Mouse (Mus musculus) hindbrain, embryonic 16.5 days (tissue): ENCODE results near the gene Tm2d3. TPM values are rescaled to one million over a fixed set of nuclear protein-coding genes. Genes with fewer than 3 reads are reported as not detected.

Source experiments
- ATAC-seq: fragments of 200-750 bp; cut with Nextera tagmentation; 2 replicates; pipeline ENCODE4 v1.8.0; 2017; ENCODE audit warnings: moderate TSS enrichment, moderate library complexity
- H3K27ac ChIP-seq: fragments of 300-500 bp; sonication (generic); 2 replicates; pipeline ENCODE4 v1.5.1; 2014; ENCODE audit warnings: low read depth, mild to moderate bottlenecking, control low read depth, low read length, moderate library complexity
- H3K27me3 ChIP-seq: fragments of 300-500 bp; sonication (generic); replicated peaks from 2 replicates; pipeline ENCODE4 v1.6.1; 2014; ENCODE audit warnings: low read length; ENCODE audit not compliant: control insufficient read depth, insufficient read depth
- H3K36me3 ChIP-seq: fragments of 300-500 bp; sonication (generic); 2 replicates; pipeline ENCODE4 v1.6.1; 2014; ENCODE audit warnings: mild to moderate bottlenecking, low read length, moderate library complexity, mixed read lengths; ENCODE audit not compliant: control insufficient read depth, insufficient read depth
- H3K4me1 ChIP-seq: fragments of 300-500 bp; sonication (generic); 2 replicates; pipeline ENCODE4 v1.6.1; 2014; ENCODE audit warnings: low read depth, low read length; ENCODE audit not compliant: control insufficient read depth, insufficient read depth
- H3K4me2 ChIP-seq: fragments of 300-500 bp; sonication (generic); 2 replicates; pipeline ENCODE4 v1.6.1; 2014; ENCODE audit warnings: mild to moderate bottlenecking, low read length, control low read depth, moderate library complexity
- H3K4me3 ChIP-seq: fragments of 300-500 bp; sonication (generic); 2 replicates; pipeline ENCODE4 v1.5.1; 2014; ENCODE audit warnings: mild to moderate bottlenecking, low read length, control low read depth, moderate library complexity
- H3K9ac ChIP-seq: fragments of 300-500 bp; sonication (generic); 2 replicates; pipeline ENCODE4 v1.6.1; 2014; ENCODE audit warnings: low read depth, mild to moderate bottlenecking, control low read depth, low read length, moderate library complexity
- H3K9me3 ChIP-seq: fragments of 300-500 bp; sonication (generic); 2 replicates; pipeline ENCODE4 v1.6.1; 2014; ENCODE audit warnings: mild to moderate bottlenecking, low read length, moderate library complexity; ENCODE audit not compliant: control insufficient read depth
- WGBS: fragments of 180-500 bp; shearing (Covaris S2); extraction: QIAGEN DNeasy Blood & Tissue Kit; methylation state at CpG from one replicate; pipeline ENCODE4 v1.1.7; 2014; 5-methylcytosine and 5-hydroxymethylcytosine counted together
- polyA plus RNA-seq: library from polyadenylated mRNA; unstranded; fragments of >200 nt; fragmentation: Nextera tagmentation; extraction: Ambion mirVana; gene quantifications from 2 replicates; pipeline ENCODE4 v1.2.1, GENCODE M21; 2015

Tm2d3 gene
- polyA plus RNA-seq, 1 experiment from 2014 or later: 89.4 TPM

GRCm38 (mm10) chr7:65693301-65693821, 2.4 kb downstream of the Tm2d3 start:
- peak overlapping the region; percentile 97 for H3K9ac ChIP-seq
- WGBS: under 1% methylated on average over 49 of the region's 52 CpGs
- no peaks in the 10 kb centered on the region for H3K27me3 ChIP-seq
- H3K36me3 ChIP-seq: peaks cover 15% of the 10 kb centered on the region
- peak; percentile 96 for ATAC-seq
- H3K4me2 ChIP-seq: peak overlapping the region; percentile 90
- peak overlapping the region; percentile 87 for H3K27ac ChIP-seq
- H3K4me1 ChIP-seq: peaks cover 16% of the 10 kb centered on the region
- H3K4me3 ChIP-seq: peak overlapping the region; percentile 78
- H3K9me3 ChIP-seq: no peaks in the 10 kb centered on the region

DNA sequence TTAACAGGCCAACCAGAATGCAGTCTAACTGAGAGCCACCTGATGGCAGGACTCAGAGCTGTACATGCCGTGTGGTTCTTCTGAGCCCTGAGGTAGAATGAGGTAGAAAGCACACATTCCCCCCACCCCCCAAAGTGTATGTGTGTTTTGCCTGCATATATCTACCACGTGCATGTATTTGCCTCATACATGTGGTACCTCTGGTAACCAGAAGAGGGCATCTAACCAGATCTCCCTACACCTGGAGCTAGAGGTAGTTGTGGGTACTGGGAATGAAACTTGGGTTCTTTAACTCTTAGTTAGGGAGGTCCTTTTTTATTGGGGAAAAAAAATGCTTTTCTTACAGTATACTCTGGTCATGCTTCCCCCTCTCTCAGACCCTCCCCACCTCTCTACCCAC, 5.5 kb downstream of the Tm2d3 start:
- no peak overlapping the region for H3K27ac ChIP-seq

DNA sequence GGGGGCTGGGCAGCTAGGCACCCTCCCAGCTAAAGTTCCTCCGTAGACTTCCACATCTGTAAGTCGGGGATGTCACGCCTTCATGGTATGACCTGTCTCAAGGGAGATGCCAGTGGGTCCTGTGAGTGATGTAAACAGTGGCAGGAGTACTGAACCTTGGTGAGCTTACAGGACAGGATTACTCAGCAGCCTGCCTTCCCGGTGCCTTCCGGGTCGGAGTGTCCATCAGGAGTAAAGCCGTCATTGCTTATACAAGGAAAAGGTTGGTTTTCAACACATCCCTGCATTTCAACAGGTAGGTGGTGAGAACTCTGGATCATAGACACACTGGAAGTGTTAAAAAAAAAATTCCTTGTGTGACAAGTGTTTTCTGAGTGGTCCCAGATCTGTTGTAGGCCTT, 11.1 kb downstream of the Tm2d3 start:
- peaks cover 31% of the 10 kb centered on the region for H3K36me3 ChIP-seq
- WGBS: 94% methylated on average over 7 of the region's 7 CpGs
- no peak overlapping the region for H3K27ac ChIP-seq
- no peak overlapping the region for H3K9ac ChIP-seq
- H3K4me1 ChIP-seq: peaks cover 2% of the 10 kb centered on the region; the same call in 1 of the 2 replicates
- no peak overlapping the region for H3K4me3 ChIP-seq
- ATAC-seq: no peak
- no peaks in the 10 kb centered on the region for H3K27me3 ChIP-seq
- H3K4me2 ChIP-seq: no peak overlapping the region
- no peaks in the 10 kb centered on the region for H3K9me3 ChIP-seq

More for the DNA sequence above, 5.5 kb downstream of the Tm2d3 start:
- Histone ChIP-seq H3K9ac (no peak overlapping the region), H3K4me1 (peaks cover 16% of the 10 kb centered on the region), H3K4me3 (no peak overlapping the region), H3K27me3 (no peaks in the 10 kb centered on the region), H3K36me3 (peaks cover 35% of the 10 kb centered on the region), H3K4me2 (no peak overlapping the region), H3K9me3 (no peaks in the 10 kb centered on the region)
- no peak for ATAC-seq
- 47% methylated on average over 2 of the region's 2 CpGs for WGBS

- H3K4me3 ChIP-seq: 0 out of 2 replicates have a peak overlapping the region, but pooled peaks have one; percentile 18
- H3K27me3 ChIP-seq: no peaks in the 10 kb centered on the region
- H3K9me3 ChIP-seq: no peaks in the 10 kb centered on the region
- 14% methylated on average over 10 of the region's 10 CpGs for WGBS
- peaks cover 14% of the 10 kb centered on the region for H3K36me3 ChIP-seq
- no peak overlapping the region for H3K9ac ChIP-seq
- ATAC-seq: peak; percentile 73; the same call in 1 of the 2 replicates
- H3K4me1 ChIP-seq: peaks cover 2% of the 10 kb centered on the region; the same call in 1 of the 2 replicates
- H3K4me2 ChIP-seq: peak overlapping the region; percentile 40
- no peak overlapping the region for H3K27ac ChIP-seq
Measured at GRCm38 (mm10) chr7:65704818-65705242, 13.9 kb downstream of the Tm2d3 start.

DNA sequence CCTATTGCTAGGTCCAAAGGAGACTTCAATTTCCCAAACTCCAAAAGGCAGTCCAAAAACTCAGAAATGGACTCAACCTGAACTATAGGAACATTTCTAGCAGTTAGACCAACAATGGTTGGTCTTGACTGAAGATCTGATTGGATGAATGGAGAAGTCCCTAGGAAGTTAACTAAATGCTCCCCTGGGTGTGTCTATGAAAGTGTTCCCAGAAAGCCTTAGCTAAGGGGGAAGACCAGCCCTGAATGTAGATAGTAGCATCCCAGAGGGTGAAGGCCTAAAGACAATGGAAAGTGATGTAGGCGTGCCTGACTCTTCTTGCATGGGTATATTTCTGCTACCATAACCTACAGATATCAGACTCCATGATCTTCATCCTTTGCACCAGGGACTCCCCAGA, 17.5 kb downstream of the Tm2d3 start:
- no peaks in the 10 kb centered on the region for H3K9me3 ChIP-seq
- 100% methylated on average over 1 of the region's 1 CpGs for WGBS
- H3K27me3 ChIP-seq: no peaks in the 10 kb centered on the region
- no peak overlapping the region for H3K4me2 ChIP-seq
- H3K4me1 ChIP-seq: peaks cover 2% of the 10 kb centered on the region; the same call in 1 of the 2 replicates
- ATAC-seq: no peak
- no peak overlapping the region for H3K4me3 ChIP-seq
- H3K36me3 ChIP-seq: no peaks in the 10 kb centered on the region
- H3K27ac ChIP-seq: no peak overlapping the region
- H3K9ac ChIP-seq: no peak overlapping the region

DNA sequence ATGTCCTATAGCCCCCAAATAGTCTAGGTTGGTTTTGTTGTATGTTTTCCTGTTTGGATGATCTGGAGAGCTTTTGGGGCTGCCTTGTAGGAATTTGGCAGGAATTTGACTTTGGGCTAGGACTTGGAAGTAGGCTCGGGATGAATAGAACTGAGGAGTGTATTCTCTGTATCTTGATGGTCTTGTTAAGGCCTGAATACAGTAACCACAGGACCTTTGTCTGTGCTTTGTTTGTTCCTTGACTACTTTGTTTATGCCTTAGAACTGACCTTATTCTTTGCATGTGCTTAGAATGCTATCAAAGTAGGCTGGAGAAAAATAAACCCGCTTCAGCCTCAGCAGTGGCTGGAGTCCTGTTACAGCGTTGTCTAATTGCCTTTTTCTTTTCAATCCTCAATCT, 19.3 kb downstream of the Tm2d3 start:
- Histone ChIP-seq H3K27me3 (no peaks in the 10 kb centered on the region), H3K27ac (no peak overlapping the region), H3K4me2 (no peak overlapping the region), H3K9ac (no peak overlapping the region), H3K4me1 (no peaks in the 10 kb centered on the region), H3K4me3 (no peak overlapping the region), H3K9me3 (no peaks in the 10 kb centered on the region), H3K36me3 (no peaks in the 10 kb centered on the region)
- WGBS: 69% methylated on average over 3 of the region's 3 CpGs
- no peak for ATAC-seq

GRCm38 (mm10) chr7:65713782-65714181, 22.8 kb downstream of the Tm2d3 start:
- no peak overlapping the region for H3K4me3 ChIP-seq
- H3K4me1 ChIP-seq: no peaks in the 10 kb centered on the region
- H3K36me3 ChIP-seq: no peaks in the 10 kb centered on the region
- H3K27ac ChIP-seq: no peak overlapping the region
- H3K9me3 ChIP-seq: no peaks in the 10 kb centered on the region
- H3K27me3 ChIP-seq: no peaks in the 10 kb centered on the region
- no peak overlapping the region for H3K4me2 ChIP-seq
- no peak for ATAC-seq
- 75% methylated on average over 5 of the region's 5 CpGs for WGBS
- no peak overlapping the region for H3K9ac ChIP-seq

- H3K4me2 ChIP-seq: no peak overlapping the region
- H3K4me1 ChIP-seq: no peaks in the 10 kb centered on the region
- no peaks in the 10 kb centered on the region for H3K36me3 ChIP-seq
- no peak overlapping the region for H3K4me3 ChIP-seq
- 82% methylated on average over 4 of the region's 4 CpGs for WGBS
- H3K27ac ChIP-seq: no peak overlapping the region
- H3K9me3 ChIP-seq: no peaks in the 10 kb centered on the region
- H3K9ac ChIP-seq: no peak overlapping the region
- H3K27me3 ChIP-seq: no peaks in the 10 kb centered on the region
- no peak for ATAC-seq
Measured at GRCm38 (mm10) chr7:65714304-65714703, 23.3 kb downstream of the Tm2d3 start.

DNA sequence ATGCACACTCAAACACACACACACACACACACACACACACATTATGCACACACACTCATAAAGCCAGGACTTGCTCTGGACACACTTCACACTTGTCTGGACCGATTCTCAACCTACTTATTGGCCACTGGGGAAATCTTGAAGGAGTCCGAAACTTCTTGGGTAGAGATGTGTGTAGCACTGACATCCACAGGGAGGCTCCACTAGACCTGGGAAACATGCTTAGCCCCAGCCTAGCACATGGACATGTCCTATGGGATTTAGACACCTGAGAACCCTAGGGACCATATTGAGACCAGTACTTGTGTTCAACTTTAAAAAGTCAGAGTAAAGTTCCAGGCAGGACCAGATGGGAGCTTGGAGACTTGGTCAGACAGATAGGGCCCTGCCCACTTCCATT, 43.1 kb downstream of the Tm2d3 start:
- Histone ChIP-seq H3K9ac (no peak overlapping the region), H3K9me3 (no peaks in the 10 kb centered on the region), H3K4me1 (no peaks in the 10 kb centered on the region), H3K4me2 (no peak overlapping the region), H3K36me3 (no peaks in the 10 kb centered on the region), H3K27me3 (no peaks in the 10 kb centered on the region), H3K27ac (no peak overlapping the region), H3K4me3 (no peak overlapping the region)
- 88% methylated on average over 2 of the region's 2 CpGs for WGBS
- no peak for ATAC-seq
